Mouse (Mus musculus) lung, postnatal 0 days (tissue): ENCODE data around the gene Klrb1. TPM values are rescaled to one million over a fixed set of nuclear protein-coding genes. Genes with fewer than 3 reads are reported as not detected.

Experiments
- ATAC-seq: fragments of 200-750 bp; cut with Nextera tagmentation; 2 replicates; pipeline ENCODE4 v1.8.0; 2017; ENCODE audit warnings: moderate library complexity
- DNase-seq: peaks from one replicate; pipeline ENCODE4 v3.0.0-alpha.2; 2016; ENCODE audit warnings: low spot score
- H3K27ac ChIP-seq: fragments of 300-500 bp; sonication (generic); 2 replicates; pipeline ENCODE4 v1.5.1; 2014; ENCODE audit warnings: antibody characterized with exemption, mild to moderate bottlenecking, low read length, mixed read lengths
- H3K27me3 ChIP-seq: fragments of 300-500 bp; sonication (generic); replicated peaks from 2 replicates; pipeline ENCODE4 v1.6.1; 2014; ENCODE audit warnings: low read length, mixed read lengths; ENCODE audit not compliant: insufficient read depth
- H3K36me3 ChIP-seq: fragments of 300-500 bp; sonication (generic); 2 replicates; pipeline ENCODE4 v1.6.1; 2014; ENCODE audit warnings: low read length, mixed read lengths; ENCODE audit not compliant: insufficient read depth
- H3K4me1 ChIP-seq: fragments of 300-500 bp; sonication (generic); 2 replicates; pipeline ENCODE4 v1.6.1; 2014; ENCODE audit warnings: antibody characterized with exemption, low read depth, low read length, mixed read lengths; ENCODE audit not compliant: insufficient read depth
- H3K4me2 ChIP-seq: fragments of 300-500 bp; sonication (generic); replicated peaks from 2 replicates; pipeline ENCODE4 v1.6.1; 2014; ENCODE audit warnings: low read depth, mild to moderate bottlenecking, low read length, moderate library complexity, mixed read lengths
- H3K4me3 ChIP-seq: fragments of 300-500 bp; sonication (generic); 2 replicates; pipeline ENCODE4 v1.5.1; 2014; ENCODE audit warnings: low read depth, low read length
- H3K9ac ChIP-seq: fragments of 300-500 bp; sonication (generic); replicated peaks from 2 replicates; pipeline ENCODE4 v1.6.1; 2014; ENCODE audit warnings: low read depth, mild to moderate bottlenecking
- H3K9me3 ChIP-seq: fragments of 300-500 bp; sonication (generic); 2 replicates; pipeline ENCODE4 v1.6.1; 2016; ENCODE audit warnings: low read length, mixed read lengths
- CTCF ChIP-seq: IDR thresholded peaks from 2 replicates; pipeline ENCODE4 v1.5.1; 2016; ENCODE audit warnings: antibody characterized with exemption, mild to moderate bottlenecking
- EP300 ChIP-seq: IDR thresholded peaks from 2 replicates; pipeline ENCODE4 v1.6.1; 2016; ENCODE audit warnings: antibody characterized with exemption, mild to moderate bottlenecking, control low read depth
- WGBS: fragments of 180-500 bp; shearing (Covaris S2); extraction: QIAGEN DNeasy Blood & Tissue Kit; methylation state at CpG from one replicate; pipeline ENCODE4 v1.1.7; 2014; 5-methylcytosine and 5-hydroxymethylcytosine counted together
- polyA plus RNA-seq: library from polyadenylated mRNA; unstranded; fragments of >200 nt; fragmentation: Nextera tagmentation; extraction: Ambion mirVana; gene quantifications from 2 replicates; pipeline ENCODE4 v1.2.1, GENCODE M21; 2015

Gene Klrb1
- polyA plus RNA-seq, 1 experiment from 2014 or later, result not detected

- Histone ChIP-seq H3K27ac (no peak overlapping the region), H3K4me2 (no peak overlapping the region), H3K36me3 (no peaks in the 10 kb centered on the region), H3K27me3 (no peaks in the 10 kb centered on the region), H3K4me3 (no peak overlapping the region), H3K9ac (no peak overlapping the region), H3K4me1 (no peaks in the 10 kb centered on the region), H3K9me3 (no peaks in the 10 kb centered on the region)
- WGBS, result 88% methylated on average over 7 of the region's 7 CpGs
- ATAC-seq, result no peak
- no peak for DNase-seq
- TF ChIP-seq EP300, result no peak
- no peak for TF ChIP-seq CTCF
Measured at GRCm38 (mm10) chr6:128737445-128737844, 14.6 kb upstream of the Klrb1 start.

GRCm38 (mm10) chr6:128736100-128736499, 13.2 kb upstream of the Klrb1 start:
- Histone ChIP-seq H3K4me2 (no peak overlapping the region), H3K4me1 (no peaks in the 10 kb centered on the region), H3K9me3 (no peaks in the 10 kb centered on the region), H3K27me3 (no peaks in the 10 kb centered on the region), H3K36me3 (no peaks in the 10 kb centered on the region), H3K4me3 (no peak overlapping the region), H3K27ac (no peak overlapping the region), H3K9ac (no peak overlapping the region)
- ATAC-seq, result no peak
- TF ChIP-seq CTCF (peak; percentile 59), EP300 (no peak)
- DNase-seq, result no peak

- Histone ChIP-seq H3K9ac (no peak overlapping the region), H3K4me2 (no peak overlapping the region), H3K27me3 (no peaks in the 10 kb centered on the region), H3K36me3 (no peaks in the 10 kb centered on the region), H3K4me1 (no peaks in the 10 kb centered on the region), H3K27ac (no peak overlapping the region), H3K4me3 (no peak overlapping the region), H3K9me3 (no peaks in the 10 kb centered on the region)
- TF ChIP-seq EP300 (no peak), CTCF (no peak)
- DNase-seq (no peak), ATAC-seq (no peak)
Measured at GRCm38 (mm10) chr6:128734896-128735295, 12.0 kb upstream of the Klrb1 start.

- Histone ChIP-seq H3K36me3 (no peaks in the 10 kb centered on the region), H3K4me1 (no peaks in the 10 kb centered on the region), H3K27ac (no peak overlapping the region), H3K9me3 (no peaks in the 10 kb centered on the region), H3K9ac (no peak overlapping the region), H3K27me3 (no peaks in the 10 kb centered on the region), H3K4me2 (no peak overlapping the region), H3K4me3 (no peak overlapping the region)
- 50% methylated on average over 5 of the region's 5 CpGs for WGBS
- TF ChIP-seq EP300 (no peak), CTCF (no peak)
- ATAC-seq (no peak), DNase-seq (no peak)
Measured at GRCm38 (mm10) chr6:128733908-128734679, 11.2 kb upstream of the Klrb1 start.

GRCm38 (mm10) chr6:128732032-128732431, 9.2 kb upstream of the Klrb1 start:
- Histone ChIP-seq H3K4me3 (no peak overlapping the region), H3K27ac (no peak overlapping the region), H3K9me3 (no peaks in the 10 kb centered on the region), H3K4me1 (no peaks in the 10 kb centered on the region), H3K9ac (no peak overlapping the region), H3K4me2 (no peak overlapping the region), H3K27me3 (no peaks in the 10 kb centered on the region), H3K36me3 (no peaks in the 10 kb centered on the region)
- 79% methylated on average over 3 of the region's 3 CpGs for WGBS
- no peak for TF ChIP-seq EP300
- no peak for TF ChIP-seq CTCF
- DNase-seq, result no peak
- ATAC-seq, result no peak

- H3K27me3 ChIP-seq, result no peaks in the 10 kb centered on the region
- no peaks in the 10 kb centered on the region for H3K9me3 ChIP-seq
- H3K4me1 ChIP-seq, result no peaks in the 10 kb centered on the region
- no peak for ATAC-seq
- H3K4me3 ChIP-seq, result no peak overlapping the region
- no peaks in the 10 kb centered on the region for H3K36me3 ChIP-seq
- DNase-seq, result no peak
- no peak for TF ChIP-seq EP300
- TF ChIP-seq CTCF, result no peak
- H3K4me2 ChIP-seq, result no peak overlapping the region
- WGBS, result 79% methylated on average over 3 of the region's 3 CpGs
- no peak overlapping the region for H3K27ac ChIP-seq
- no peak overlapping the region for H3K9ac ChIP-seq
Measured at GRCm38 (mm10) chr6:128701691-128702090, 21.2 kb downstream of the Klrb1 start.

- Histone ChIP-seq H3K4me3 (no peak overlapping the region), H3K4me2 (no peak overlapping the region), H3K9me3 (no peaks in the 10 kb centered on the region), H3K27me3 (no peaks in the 10 kb centered on the region), H3K9ac (no peak overlapping the region), H3K27ac (no peak overlapping the region), H3K4me1 (no peaks in the 10 kb centered on the region), H3K36me3 (no peaks in the 10 kb centered on the region)
- no peak for DNase-seq
- TF ChIP-seq CTCF (no peak), EP300 (no peak)
- ATAC-seq, result no peak
Measured at GRCm38 (mm10) chr6:128679574-128679973, 43.3 kb downstream of the Klrb1 start.
